Mouse (Mus musculus) kidney, postnatal 36 days (tissue): Measurements from ENCODE around the gene Tsc1.

Experiments
- DNase-seq, 2 experiments: peaks; one replicate each; pipeline ENCODE4 v3.0.0; 2021 to 2022; ENCODE audit warnings: mixed read lengths in 2 of 2

Tsc1 gene

DNA sequence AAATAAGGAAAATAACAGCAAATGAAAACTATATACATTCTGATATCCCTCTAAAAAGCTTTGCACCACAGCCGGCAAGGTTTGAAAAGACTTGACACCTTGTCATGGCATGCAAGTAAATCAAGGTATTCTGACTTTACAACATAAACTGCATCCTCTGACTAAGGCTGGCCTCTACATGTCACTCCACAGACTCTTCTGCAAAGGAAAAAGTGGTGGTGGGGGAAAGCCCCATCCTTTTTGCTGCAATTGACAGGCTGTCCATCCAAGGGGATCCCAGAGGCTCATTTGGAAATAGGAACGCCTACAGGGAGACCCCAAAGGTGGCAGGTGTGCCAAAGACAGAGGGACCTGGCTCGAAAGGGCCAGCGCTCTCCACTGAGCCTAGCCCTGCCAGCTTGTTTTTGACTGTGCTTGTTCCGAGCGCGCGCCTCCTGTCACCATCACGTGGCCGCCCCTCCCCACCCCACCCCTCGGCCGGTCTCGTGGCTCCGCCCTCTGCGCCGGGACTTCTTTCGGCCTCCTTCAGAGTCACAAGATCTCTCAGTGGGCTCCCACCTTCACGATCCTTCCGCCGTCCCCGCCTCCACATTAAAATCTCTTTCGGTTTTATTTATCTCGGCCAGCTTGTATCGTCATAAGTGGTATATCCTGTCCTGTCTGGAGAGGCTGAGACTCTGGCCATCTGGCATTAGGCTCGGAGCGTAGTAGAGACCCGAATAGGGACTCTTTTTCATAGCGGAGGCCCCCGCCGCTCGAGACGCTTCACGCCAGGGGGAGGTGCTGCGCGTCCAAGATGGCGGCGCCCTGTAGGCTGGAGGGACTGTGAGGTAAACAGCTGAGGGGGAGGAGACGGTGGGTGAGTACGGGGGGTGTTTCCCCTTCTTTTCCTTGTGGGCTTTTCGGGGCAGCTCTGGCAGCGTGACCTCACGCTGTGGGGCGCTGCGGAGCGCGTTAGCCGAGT lies at the start of gene Tsc1:
Gene Tsc1 (plus strand): TSS at position 768 of the 964 bp plus-strand sequence.
- DNase-seq = peak; percentile 96 to 98

DNA sequence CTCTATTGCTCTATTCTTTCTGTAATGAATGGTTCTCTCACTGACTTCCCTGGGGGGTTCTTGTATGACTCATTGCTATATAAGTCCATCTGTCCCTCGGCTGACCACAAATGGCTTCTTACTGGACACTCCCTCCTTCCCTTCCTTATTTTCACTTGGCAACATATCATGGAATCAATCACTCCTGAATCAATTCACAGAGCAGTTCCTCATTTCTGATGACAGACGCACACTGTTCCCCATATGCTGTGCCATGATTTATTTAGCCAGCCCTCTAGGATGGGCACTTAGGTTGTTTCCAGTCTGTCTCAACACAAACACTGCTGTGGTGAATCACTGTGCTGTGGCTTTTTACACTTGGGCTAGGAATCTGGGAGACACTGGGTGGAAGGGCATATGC lies 49.5 kb upstream of the Tsc1 start:
- DNase-seq = no peak

GRCm38 (mm10) chr2:28592809-28593208 lies 48.2 kb upstream of the Tsc1 start:
- peak; percentile 67 to 84 for DNase-seq

GRCm38 (mm10) chr2:28596021-28596420 lies 45.0 kb upstream of the Tsc1 start:
- no peak for DNase-seq

GRCm38 (mm10) chr2:28596998-28597397 lies 44.0 kb upstream of the Tsc1 start:
- DNase-seq = no peak

DNA sequence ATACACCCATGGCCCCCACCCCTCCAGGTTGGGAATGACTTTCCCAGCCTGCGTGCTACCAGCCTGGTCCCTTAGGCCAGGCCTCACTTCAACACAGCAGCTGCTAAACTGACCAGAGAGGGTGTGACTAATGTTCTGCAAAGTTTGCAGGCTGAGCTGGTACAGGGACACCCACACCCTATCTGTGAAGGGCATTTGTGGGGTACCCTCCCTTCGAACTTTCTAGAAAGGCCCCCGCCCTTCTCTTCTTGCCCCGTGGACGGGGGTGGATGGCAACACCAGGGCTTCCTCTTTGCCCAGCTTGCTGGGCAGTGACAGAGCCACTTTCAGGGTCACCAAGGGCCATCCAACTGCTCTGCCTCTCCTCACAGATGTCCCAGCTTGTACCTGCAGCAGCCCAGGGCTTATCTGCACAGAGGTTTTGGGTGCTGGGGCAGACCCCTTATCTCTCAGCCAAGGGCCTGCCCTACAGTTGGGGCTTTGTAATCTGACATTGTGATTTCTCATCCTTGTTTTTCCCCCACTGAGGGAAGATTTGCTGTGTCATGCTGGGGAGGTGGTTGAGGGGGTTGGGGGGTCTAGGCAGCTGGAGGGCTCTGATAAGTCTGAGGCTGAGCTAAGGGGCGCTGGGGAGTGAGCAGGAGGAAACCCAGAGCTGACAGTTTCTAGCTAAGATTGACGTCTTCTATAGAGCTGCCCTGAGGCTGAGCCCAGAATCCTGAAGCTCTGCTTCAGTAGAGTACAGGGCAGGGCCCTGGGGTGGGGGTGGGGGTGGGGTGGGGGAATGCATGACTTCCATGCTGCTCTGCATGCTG lies 43.1 kb upstream of the Tsc1 start:
- no peak for DNase-seq

DNA sequence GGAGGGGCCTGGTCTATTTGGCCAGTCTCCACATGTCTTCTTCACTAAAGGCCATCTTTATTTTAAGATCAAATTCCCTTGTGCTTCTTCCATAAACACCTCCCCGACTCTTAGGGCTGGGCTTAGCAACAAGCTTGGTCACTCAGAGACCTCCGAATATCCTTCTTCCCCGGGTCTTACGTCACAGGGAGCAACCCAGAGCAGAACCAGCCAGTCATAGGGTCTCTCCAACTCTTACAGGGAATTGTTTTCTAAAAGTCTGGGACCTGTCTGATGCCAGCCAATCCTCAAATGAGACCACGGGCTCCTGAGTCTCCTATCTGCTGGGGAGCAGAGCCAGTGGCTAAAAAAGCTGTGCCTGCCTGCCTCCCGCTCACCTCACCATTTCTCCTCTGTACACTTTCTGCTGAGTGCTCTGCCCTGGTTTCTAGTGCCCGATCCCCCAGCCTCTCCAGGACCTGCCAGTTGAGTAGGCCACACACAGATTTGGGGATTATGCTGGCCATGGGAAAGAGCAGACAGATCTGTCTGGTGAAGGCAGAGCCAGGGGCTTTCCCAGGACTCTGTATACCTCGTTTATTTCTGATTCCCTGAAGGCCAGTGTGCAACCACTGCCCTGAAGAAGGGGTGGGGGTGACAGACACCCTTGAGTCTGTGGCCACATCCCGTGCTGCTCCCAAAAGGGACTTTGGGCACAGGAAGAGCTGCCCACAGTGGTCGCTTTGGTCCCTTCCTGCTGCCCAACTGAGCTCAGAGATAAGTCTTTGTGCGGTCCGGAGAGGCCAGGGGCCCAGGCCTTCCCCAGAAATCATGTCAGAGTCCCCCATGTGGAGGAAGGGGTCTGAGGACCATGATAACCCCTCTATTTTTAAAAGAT lies 42.1 kb upstream of the Tsc1 start:
- no peak for DNase-seq

GRCm38 (mm10) chr2:28599569-28599900 lies 41.5 kb upstream of the Tsc1 start:
- DNase-seq = no peak

GRCm38 (mm10) chr2:28601720-28602590 lies 39.1 kb upstream of the Tsc1 start:
- no peak for DNase-seq

- DNase-seq = no peak
Observed at GRCm38 (mm10) chr2:28603542-28603941, 37.5 kb upstream of the Tsc1 start.

DNA sequence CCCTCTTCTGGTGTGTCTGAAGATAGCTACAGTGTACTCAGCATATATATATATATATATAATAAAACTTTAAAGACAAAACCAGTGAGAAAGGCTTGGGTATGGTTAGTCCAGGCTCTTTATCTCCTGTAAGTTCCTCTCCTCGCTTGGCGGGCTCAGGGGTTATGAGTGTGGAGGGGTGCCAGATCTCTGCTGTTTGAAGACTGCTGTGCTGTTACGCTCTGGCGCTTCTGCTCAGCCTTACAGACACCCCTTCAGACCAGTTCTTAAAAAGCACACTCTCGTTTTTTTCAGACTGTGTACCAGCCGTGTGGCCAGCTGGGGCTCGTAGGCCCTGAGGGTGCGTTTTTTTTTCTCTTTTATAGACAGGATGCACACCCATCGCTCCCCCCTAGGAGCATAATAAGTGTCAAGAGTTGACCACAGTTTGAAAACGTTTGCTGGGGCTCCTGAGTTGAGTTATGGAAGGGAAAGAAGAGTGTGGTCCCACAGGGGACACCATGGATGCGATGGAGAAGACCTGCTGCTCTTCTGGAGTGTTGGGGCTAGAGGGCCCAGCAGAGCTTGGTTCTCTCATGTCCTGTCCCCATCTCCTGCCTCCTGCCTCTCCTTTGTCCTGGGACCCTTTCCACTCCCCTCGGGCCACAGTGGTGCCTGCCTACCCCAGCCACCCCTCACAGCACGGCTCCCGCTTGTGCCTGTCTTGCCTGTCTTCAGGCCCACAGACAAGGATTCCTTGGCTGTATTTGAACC lies 35.1 kb upstream of the Tsc1 start:
- no peak for DNase-seq

DNA sequence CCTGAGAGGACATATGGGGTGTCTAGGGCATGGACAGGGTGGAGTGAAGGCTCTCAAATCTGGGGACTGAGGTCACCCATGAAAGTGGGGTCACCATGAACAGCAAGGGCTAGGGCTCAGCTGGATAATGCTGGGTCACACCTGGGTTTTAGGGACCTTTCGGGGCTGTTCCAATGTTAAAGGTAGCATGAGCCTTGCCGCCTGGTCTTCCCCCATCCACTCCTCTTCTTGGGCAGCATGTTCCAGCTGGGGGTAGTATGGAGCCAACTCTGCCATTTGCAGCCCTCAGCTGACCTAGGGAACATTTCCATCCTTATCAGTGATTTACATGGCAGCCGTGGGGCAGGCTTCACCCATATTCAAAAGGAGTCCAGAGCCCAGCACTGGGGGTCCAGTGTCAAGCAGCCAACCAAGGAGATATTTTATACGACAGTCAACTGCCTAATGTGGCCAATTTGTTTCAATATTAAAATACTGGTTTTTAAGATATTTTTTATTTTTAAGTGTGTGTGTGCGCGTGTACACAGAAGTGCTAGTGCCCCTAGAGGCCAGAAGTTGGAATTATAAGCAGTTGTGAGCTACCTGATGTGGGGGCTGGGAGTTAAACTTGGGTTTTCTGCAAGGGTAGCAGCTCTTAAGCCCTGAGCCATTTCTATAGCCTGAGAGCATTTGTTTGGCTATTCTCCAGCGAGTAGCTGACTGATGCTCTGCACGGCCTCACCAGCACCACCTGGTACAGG lies 34.3 kb upstream of the Tsc1 start:
- DNase-seq = no peak

- DNase-seq = no peak
Observed at GRCm38 (mm10) chr2:28607341-28608165, 33.5 kb upstream of the Tsc1 start.

GRCm38 (mm10) chr2:28609851-28610250 lies 31.2 kb upstream of the Tsc1 start:
- no peak for DNase-seq

- no peak for DNase-seq
Observed at GRCm38 (mm10) chr2:28610716-28611406, 30.2 kb upstream of the Tsc1 start.

DNA sequence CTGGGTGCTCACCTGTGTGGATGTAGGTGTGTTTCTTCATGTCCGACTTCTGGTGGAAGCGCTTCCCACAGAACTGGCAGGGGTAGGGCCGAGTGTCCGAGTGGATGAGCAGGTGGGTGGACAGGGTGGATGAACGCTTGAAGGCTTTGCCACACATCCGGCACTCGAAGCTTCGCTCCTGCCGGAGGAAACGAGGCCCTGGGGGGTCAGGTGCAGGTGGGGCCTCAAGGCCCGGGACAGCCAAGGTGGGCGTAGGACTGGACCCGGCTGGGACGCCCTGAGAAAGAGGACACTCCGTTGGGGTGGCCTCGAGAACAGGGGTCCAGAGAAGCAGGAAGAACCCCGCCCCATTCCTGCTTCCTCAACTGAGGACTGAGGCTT lies 29.6 kb upstream of the Tsc1 start:
- no peak for DNase-seq

- DNase-seq = no peak
Observed at GRCm38 (mm10) chr2:28612436-28613063, 28.5 kb upstream of the Tsc1 start.

DNA sequence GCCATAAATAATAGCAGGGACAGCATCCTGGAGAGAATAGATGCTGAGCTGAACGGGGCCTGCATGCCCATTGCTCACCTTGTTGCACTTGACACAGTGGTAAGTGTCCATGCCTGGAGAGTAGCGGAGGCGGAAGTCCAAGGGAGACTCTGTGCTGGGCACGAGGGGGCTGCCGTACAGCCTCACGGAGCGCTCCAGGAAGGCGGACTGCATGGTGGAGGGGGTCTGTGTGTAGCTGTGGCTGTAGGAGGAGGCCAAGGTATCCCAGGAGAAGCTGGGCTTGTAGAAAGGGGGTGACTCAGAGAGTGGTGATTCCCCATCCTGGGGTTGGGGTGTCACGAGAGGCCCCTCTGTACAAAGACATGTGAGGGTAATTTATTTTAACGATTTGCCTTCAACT lies 27.4 kb upstream of the Tsc1 start:
- no peak for DNase-seq
